Mouse (Mus musculus) ES-E14 (cell line): ENCODE data around the gene Ddc. TPM values are rescaled to one million over a fixed set of nuclear protein-coding genes. Genes with fewer than 3 reads are reported as not detected.

Experiments
- DNase-seq: peaks from one replicate; pipeline ENCODE4 v3.0.0-alpha.2; 2013; ENCODE audit warnings: low read depth, low spot score
- H3K27ac ChIP-seq: 2 replicates; pipeline ENCODE4 v1.5.1; 2012; ENCODE audit warnings: low read depth, mild to moderate bottlenecking, low read length, moderate library complexity, mixed read lengths; ENCODE audit not compliant: poor library complexity, insufficient read depth, severe bottlenecking
- H3K36me3 ChIP-seq: 2 replicates; pipeline ENCODE4 v1.6.1; 2012; ENCODE audit warnings: mild to moderate bottlenecking, low read length, moderate library complexity, mixed read lengths; ENCODE audit not compliant: control insufficient read depth, poor library complexity, insufficient read depth, severe bottlenecking
- H3K4me1 ChIP-seq, 2 experiments: fragments of 150-350 bp in 1 of 2; sonication (generic) in 1 of 2; 2 replicates each; pipeline ENCODE4 v1.6.1; 2012; ENCODE audit warnings: low read length in 2 of 2, mild to moderate bottlenecking in 1 of 2, mixed read lengths in 1 of 2; ENCODE audit not compliant: control insufficient read depth in 2 of 2, insufficient read depth in 2 of 2, poor library complexity in 1 of 2
- H3K4me3 ChIP-seq, 2 experiments: fragments of 150-350 bp in 1 of 2; sonication (generic) in 1 of 2; 2 replicates each; pipeline ENCODE4 v1.5.1; 2012; ENCODE audit warnings: low read length in 2 of 2, low read depth in 1 of 2, mild to moderate bottlenecking in 1 of 2, mixed read lengths in 1 of 2; ENCODE audit not compliant: insufficient read depth in 1 of 2, poor library complexity in 1 of 2, severe bottlenecking in 1 of 2
- H3K9ac ChIP-seq: 2 replicates; pipeline ENCODE4 v1.6.1; 2012; ENCODE audit warnings: low read depth, mild to moderate bottlenecking, low read length, mixed read lengths; ENCODE audit not compliant: poor library complexity, insufficient read depth, severe bottlenecking
- H3K9me3 ChIP-seq: fragments of 150-350 bp; sonication (generic); 2 replicates; pipeline ENCODE4 v1.6.1; 2012; ENCODE audit warnings: low read depth, mild to moderate bottlenecking, low read length; ENCODE audit not compliant: control insufficient read depth, insufficient read depth
- CHD2 ChIP-seq: IDR thresholded peaks from 2 replicates; pipeline ENCODE4 v1.6.1; 2014; ENCODE audit warnings: mild to moderate bottlenecking, low read depth, low read length, inconsistent platforms
- HCFC1 ChIP-seq: IDR thresholded peaks from 2 replicates; pipeline ENCODE4 v1.6.1; 2012; ENCODE audit warnings: low read length, inconsistent platforms, borderline replicate concordance; ENCODE audit not compliant: insufficient read depth
- MAFK ChIP-seq: IDR thresholded peaks from 2 replicates; pipeline ENCODE4 v1.6.1; 2014; ENCODE audit warnings: mild to moderate bottlenecking, low read depth, low read length, inconsistent platforms; ENCODE audit not compliant: insufficient read depth
- ZC3H11A ChIP-seq: IDR thresholded peaks from 2 replicates; pipeline ENCODE4 v1.6.1; 2012; ENCODE audit warnings: low read depth, mild to moderate bottlenecking, inconsistent platforms, low read length, borderline replicate concordance
- ZNF384 ChIP-seq: IDR thresholded peaks from 2 replicates; pipeline ENCODE4 v1.6.1; 2012; ENCODE audit warnings: low read depth, low read length, inconsistent platforms
- in situ Hi-C, 2 experiments: fragments of 600-800 bp; cut with MboI; formaldehyde crosslinking; loops; one replicate each; pipeline ENCODE4 v1.15.1; 2025; ENCODE audit warnings: low sequenced_read_pairs in 2 of 2, inconsistent platforms in 1 of 2; ENCODE audit not compliant: unreplicated experiment in 2 of 2
- total RNA-seq: library from RNA; depleted of rRNA; stranded (reverse); fragments of 300-350 nt; gene quantifications from 2 replicates; pipeline ENCODE4 v1.2.3, GENCODE M21; 2012

The Ddc gene
- total RNA-seq, 1 experiment, result 29.1 TPM

DNA sequence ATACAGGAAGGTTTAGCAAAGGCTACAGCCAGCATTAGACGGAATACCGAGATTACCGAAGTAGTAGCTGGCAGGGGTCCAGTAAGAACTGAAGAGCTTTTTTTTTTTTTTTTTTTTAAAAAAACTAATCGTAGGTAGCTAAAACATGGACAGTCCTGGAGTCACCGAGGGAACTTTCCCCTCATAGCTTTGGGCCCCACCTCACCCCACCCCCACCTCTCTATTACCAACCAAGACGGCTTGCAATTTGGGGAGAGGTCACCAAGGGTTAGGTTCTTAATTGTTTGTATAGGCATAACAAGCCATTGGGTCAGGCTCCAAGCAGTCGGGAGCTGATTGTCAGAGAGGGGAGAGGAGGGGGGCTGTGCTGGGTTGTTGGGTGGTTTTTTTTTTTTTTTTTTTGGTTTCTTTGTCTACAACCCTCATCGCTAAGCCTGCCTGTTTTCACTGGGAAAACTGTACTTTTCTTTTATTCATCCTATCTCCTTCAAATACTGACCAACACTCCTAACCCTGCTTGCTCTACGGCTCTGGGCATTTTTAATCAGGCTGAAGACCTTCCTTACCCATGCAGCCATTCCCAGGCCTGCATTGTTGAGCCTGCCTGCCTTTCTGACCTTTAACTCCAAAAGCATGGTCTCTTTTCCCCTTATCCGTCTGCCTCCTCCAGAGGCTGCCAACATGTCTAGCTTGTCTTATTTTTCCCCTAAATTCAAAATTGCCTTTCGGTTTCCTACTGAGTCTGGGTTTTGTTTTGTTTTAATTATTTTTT, 88.4 kb downstream of the Ddc start:
- TF ChIP-seq ZC3H11A, result no peak
- no peak for TF ChIP-seq CHD2
- no peak for TF ChIP-seq HCFC1
- TF ChIP-seq MAFK, result no peak
- TF ChIP-seq ZNF384, result peak; percentile 93
- in situ Hi-C loops, result loop anchor here (5.0 kb wide), 1 partner anchor 163 kb away; no protein-coding TSS in a partner anchor

DNA sequence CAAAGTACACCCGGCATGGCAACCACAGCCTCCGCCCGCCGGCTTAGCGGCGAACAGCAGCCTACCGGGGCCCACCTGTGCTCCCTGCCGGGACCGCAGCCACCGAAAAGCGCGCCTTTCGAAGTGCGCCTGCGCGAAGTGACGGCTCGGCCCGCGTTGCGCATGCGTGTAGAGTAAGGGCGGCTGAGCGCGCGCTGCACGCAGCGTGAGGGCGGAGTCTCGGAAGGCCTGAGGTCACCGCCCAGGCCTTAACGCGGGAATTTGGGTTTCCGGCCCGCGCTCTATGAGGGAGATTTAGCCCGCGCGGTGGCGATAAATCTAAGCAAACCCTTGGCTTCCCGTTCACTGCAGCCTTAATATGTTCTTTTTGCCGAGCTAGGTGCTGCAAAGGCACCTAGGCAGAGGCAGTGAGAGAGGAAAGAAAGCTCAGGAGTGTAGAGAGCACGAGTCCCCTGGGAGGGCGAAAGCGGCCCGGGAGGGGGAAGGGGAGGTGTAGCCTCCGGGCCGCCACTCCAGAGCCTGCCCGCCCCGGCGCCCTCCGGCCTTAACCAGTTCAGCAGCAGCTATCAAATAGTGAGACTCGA, 89.0 kb downstream of the Ddc start, which contains the start of gene Fignl1:
Fignl1 (minus strand) TSS at position 143 of the 584 bp plus-strand sequence.
- in situ Hi-C loops, result no loop called here
- peak; percentile 92 for DNase-seq
- H3K4me1 ChIP-seq, result peaks cover 4% of the 10 kb centered on the region in 2 experiments; a peak in 3 of 4 replicates
- peak within 1 kb of the TSS; percentile 99 for H3K27ac ChIP-seq
- H3K9me3 ChIP-seq, result no peaks in the 10 kb centered on the region
- TF ChIP-seq CHD2, result peak; percentile 80
- TF ChIP-seq HCFC1, result 0 out of 2 replicates have a peak, but pooled peaks have one; percentile 62
- no peak for TF ChIP-seq MAFK
- no peak for TF ChIP-seq ZC3H11A
- H3K36me3 ChIP-seq, result peaks cover 9% of the 10 kb centered on the region
- peak within 1 kb of the TSS; percentile 72 to 90 for H3K4me3 ChIP-seq
- H3K9ac ChIP-seq, result peak within 1 kb of the TSS; percentile 99

More for the DNA sequence above, 88.4 kb downstream of the Ddc start:
- peak overlapping the region; percentile 72 to 78 for H3K4me3 ChIP-seq
- peak overlapping the region; percentile 99 for H3K27ac ChIP-seq
- DNase-seq, result peak; percentile 55
- peaks cover 4% of the 10 kb centered on the region for H3K36me3 ChIP-seq
- peak overlapping the region; percentile 99 for H3K9ac ChIP-seq
- H3K9me3 ChIP-seq, result no peaks in the 10 kb centered on the region
- peaks cover 4% of the 10 kb centered on the region in 2 experiments; a peak in 3 of 4 replicates for H3K4me1 ChIP-seq

DNA sequence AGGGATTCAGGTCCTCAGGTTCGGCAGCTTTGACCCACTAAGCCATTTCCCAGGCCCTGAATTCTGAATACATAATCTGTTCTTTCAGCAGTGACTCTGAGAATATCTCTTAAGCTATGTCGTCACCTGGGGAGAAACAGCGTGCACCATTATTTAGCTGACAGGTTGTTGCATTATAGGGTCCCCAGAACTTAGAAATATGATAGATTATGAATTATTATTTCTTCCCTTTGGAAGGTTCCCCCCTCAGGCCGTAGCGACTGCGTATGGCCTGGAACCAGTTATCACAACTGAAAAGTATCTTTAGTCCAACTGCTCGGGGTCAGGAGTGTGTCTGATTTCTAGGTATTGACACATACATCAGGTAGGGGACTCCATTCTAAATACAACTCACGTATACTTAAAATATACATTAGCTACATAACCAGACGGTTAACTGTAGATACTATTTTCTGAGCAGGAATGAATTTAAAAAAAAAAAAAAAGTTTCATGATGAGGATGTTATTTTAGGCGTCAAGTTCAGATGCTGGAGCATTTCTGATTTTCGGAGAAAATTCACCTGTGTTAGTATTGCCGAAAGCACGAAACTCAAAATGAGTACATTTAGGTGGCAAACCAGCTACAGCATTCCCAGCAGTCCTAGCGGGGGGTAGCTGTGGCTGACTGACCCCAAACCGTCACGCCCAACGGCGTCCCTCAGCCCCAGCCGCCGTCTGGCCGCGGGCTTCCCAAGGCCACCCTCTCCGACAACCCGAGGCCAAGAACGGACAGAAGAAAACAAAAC, 89.7 kb downstream of the Ddc start:
- no peak for DNase-seq
- Histone ChIP-seq H3K27ac (peak overlapping the region; percentile 95), H3K9ac (peak overlapping the region; percentile 99), H3K4me1 (peaks cover 4% of the 10 kb centered on the region in 2 experiments; a peak in 3 of 4 replicates), H3K9me3 (no peaks in the 10 kb centered on the region), H3K4me3 (peak overlapping the region; percentile 71 to 90), H3K36me3 (peaks cover 15% of the 10 kb centered on the region)
- in situ Hi-C loops, result no loop called here
- TF ChIP-seq MAFK (no peak), CHD2 (no peak; the same call in 1 of the 2 replicates), ZC3H11A (no peak), HCFC1 (no peak), ZNF384 (no peak; the same call in none of the 2 replicates)

DNA sequence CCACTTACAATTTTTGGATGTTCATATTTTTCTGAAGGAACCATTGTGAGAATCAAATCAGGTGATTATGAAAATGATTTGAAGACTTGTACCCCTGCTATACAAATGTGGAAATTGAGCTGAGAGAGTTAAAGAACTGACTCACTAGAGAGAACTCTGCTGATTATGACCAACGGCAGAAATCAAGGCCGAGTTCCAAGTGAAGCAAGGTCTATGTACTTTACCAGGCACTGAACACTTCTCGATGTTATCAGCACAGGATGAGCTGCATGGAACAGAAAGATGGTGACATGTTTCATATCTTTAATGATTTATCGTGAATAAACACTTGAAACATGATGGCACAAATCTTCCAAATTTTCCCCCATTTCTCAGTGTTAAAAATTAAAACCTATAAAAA, 92.0 kb downstream of the Ddc start:
- Histone ChIP-seq H3K27ac (no peak overlapping the region), H3K36me3 (peaks cover 31% of the 10 kb centered on the region), H3K9me3 (no peaks in the 10 kb centered on the region), H3K9ac (no peak overlapping the region), H3K4me3 (no peak overlapping the region), H3K4me1 (peaks cover 0 to 2% of the 10 kb centered on the region in 2 experiments; a peak in 2 of 4 replicates)
- TF ChIP-seq MAFK (no peak), HCFC1 (no peak), ZNF384 (no peak), CHD2 (no peak), ZC3H11A (no peak)
- in situ Hi-C loops, result no loop called here
- no peak for DNase-seq
